9 mouse cellular contexts compared by ENCODE assay signal in genomic region chr5:144258687-144259086, GRCm38 (mm10). TPM values are rescaled to one million over a fixed set of nuclear protein-coding genes. Genes with fewer than 3 reads are reported as not detected.
DNase-seq lines count a peak whose midpoint lies in the region; ATAC-seq and TF ChIP-seq lines count a peak whose summit lies in the region.
"Had no signal": no experiment of that assay in that cellular context is flagged by ENCODE, and none has a peak within 500 bp of the region (broad histone marks: within the 10 kb centered on the region; RNA-seq: fewer than 3 reads in every experiment).

No protein-coding gene starts in this region.

- 12% methylated on average over 2 of the region's 2 CpGs for WGBS in lung, embryonic 16.5 days
- 0% methylated on average over 2 of the region's 2 CpGs for WGBS in heart, postnatal 0 days
- WGBS in stomach, embryonic 15.5 days = 17% methylated on average over 2 of the region's 2 CpGs

- no peak for DNase-seq in lung, postnatal 36 days
- DNase-seq in heart, postnatal 0 days (ENCODE audit: low spot score) = no peak
- peak; percentile 39 to 55 for DNase-seq in kidney, postnatal 4 days
- DNase-seq in left cerebral cortex, postnatal 25 days (ENCODE audit: low spot score in 2 of 2) = no peak
- DNase-seq in right cerebral cortex, postnatal 4 days = no peak
- DNase-seq in spleen, postnatal 36 days (ENCODE audit: low spot score in 2 of 2) = no peak

- intact Hi-C loops in left cerebral cortex, postnatal 25 days (cut with DNase I) = no loop called here

- peaks cover 6% of the 10 kb centered on the region; the same call in 1 of the 2 replicates for H3K36me3 ChIP-seq in lung, embryonic 16.5 days (ENCODE audit: control insufficient read depth, insufficient read depth, low read length)
- peaks cover 17% of the 10 kb centered on the region for H3K36me3 ChIP-seq in heart, postnatal 0 days (replicated peaks; ENCODE audit: control insufficient read depth, insufficient read depth, low read length)
- 0 out of 2 replicates have a peak, but pooled peaks cover 2% of the 10 kb centered on the region for H3K36me3 ChIP-seq in stomach, embryonic 15.5 days

- H3K4me2 ChIP-seq in lung, embryonic 16.5 days (ENCODE audit: low read depth, low read length) = peak overlapping the region; percentile 89
- H3K4me2 ChIP-seq in heart, postnatal 0 days (ENCODE audit: low read depth, low read length) = peak overlapping the region; percentile 91
- H3K4me2 ChIP-seq in stomach, embryonic 15.5 days = peak overlapping the region; percentile 71

- H3K9me3 ChIP-seq in lung, embryonic 16.5 days (ENCODE audit: control insufficient read depth, low read length) = no peaks in the 10 kb centered on the region
- H3K9me3 ChIP-seq in heart, postnatal 0 days (replicated peaks; ENCODE audit: control insufficient read depth, low read length) = no peaks in the 10 kb centered on the region
- no peaks in the 10 kb centered on the region for H3K9me3 ChIP-seq in stomach, embryonic 15.5 days

- no peak for TF ChIP-seq CTCF in heart, postnatal 0 days (IDR thresholded peaks at IDR 0.05; ENCODE audit: low read depth)

- H3K4me1 ChIP-seq in lung, embryonic 16.5 days (replicated peaks; ENCODE audit: control insufficient read depth, insufficient read depth, low read length) = peaks cover 59% of the 10 kb centered on the region
- H3K4me1 ChIP-seq in heart, postnatal 0 days (ENCODE audit: control insufficient read depth, insufficient read depth) = peaks cover 59% of the 10 kb centered on the region
- H3K4me1 ChIP-seq in stomach, embryonic 15.5 days = peaks cover 42% of the 10 kb centered on the region

- H3K27ac ChIP-seq in lung, embryonic 16.5 days (ENCODE audit: low read length) = peak overlapping the region; percentile 98; the same call in 1 of the 2 replicates
- H3K27ac ChIP-seq in heart, postnatal 0 days (ENCODE audit: low read depth) = peak overlapping the region; percentile 99
- 0 out of 2 replicates have a peak overlapping the region, but pooled peaks have one; percentile 22 for H3K27ac ChIP-seq in stomach, embryonic 15.5 days
- H3K27ac ChIP-seq: liver, embryonic 14.5 days had no signal

- H3K27me3 ChIP-seq in lung, embryonic 16.5 days (ENCODE audit: control insufficient read depth, insufficient read depth, low read depth, low read length) = no peaks in the 10 kb centered on the region
- no peaks in the 10 kb centered on the region for H3K27me3 ChIP-seq in heart, postnatal 0 days (ENCODE audit: control insufficient read depth, insufficient read depth, low read length)
- H3K27me3 ChIP-seq in stomach, embryonic 15.5 days (replicated peaks) = no peaks in the 10 kb centered on the region

- H3K4me3 ChIP-seq in lung, embryonic 16.5 days (ENCODE audit: low read length) = peak overlapping the region; percentile 98
- H3K4me3 ChIP-seq in heart, postnatal 0 days (ENCODE audit: low read depth, low read length) = peak overlapping the region; percentile 99
- peak overlapping the region; percentile 90 for H3K4me3 ChIP-seq in stomach, embryonic 15.5 days (replicated peaks)

- no peak for TF ChIP-seq EP300 in heart, postnatal 0 days (IDR thresholded peaks at IDR 0.05; ENCODE audit: low read depth)

- ATAC-seq in lung, embryonic 16.5 days (ENCODE audit: low read depth) = no peak
- no peak for ATAC-seq in heart, postnatal 0 days (ENCODE audit: insufficient read depth, low read depth)
- ATAC-seq in stomach, embryonic 15.5 days (ENCODE audit: insufficient read depth, low FRiP score, low read depth) = no peak

- peak overlapping the region; percentile 98 for H3K9ac ChIP-seq in lung, embryonic 16.5 days (ENCODE audit: low read length)
- peak overlapping the region; percentile 66 for H3K9ac ChIP-seq in heart, postnatal 0 days (replicated peaks; ENCODE audit: low read depth, low read length)
- no peak overlapping the region for H3K9ac ChIP-seq in stomach, embryonic 15.5 days
- H3K9ac ChIP-seq: liver, embryonic 14.5 days had no signal

RNA-seq across cellular contexts. Expression of gene Bri3, which starts 14.4 kb away (rescaled TPM):
- polyA plus RNA-seq in lung, embryonic 16.5 days (2015; fragmentation: Nextera tagmentation; extraction: Ambion mirVana) = 114 and 124 TPM in 2 replicates
- 51.3 and 71.0 TPM in 2 replicates for total RNA-seq in heart, postnatal 0 days (2014; rRNA removed; ENCODE audit: low replicate concordance)
- 278 and 304 TPM in 2 replicates for polyA plus RNA-seq in heart, postnatal 0 days (2015; fragmentation: Nextera tagmentation; extraction: Ambion mirVana)
- polyA plus RNA-seq in stomach, embryonic 15.5 days (2015; fragmentation: Nextera tagmentation; extraction: Ambion mirVana) = 125 and 133 TPM in 2 replicates
- total RNA-seq in left cerebral cortex, postnatal 25 days (2021) = 10 to 100 TPM; 64.0 to 65.8 TPM

RNA-seq across cellular contexts. Expression of gene Tecpr1, which starts 35.3 kb away (rescaled TPM):
- 28.4 and 31.7 TPM in 2 replicates for polyA plus RNA-seq in lung, embryonic 16.5 days (2015; fragmentation: Nextera tagmentation; extraction: Ambion mirVana)
- 19.2 and 28.3 TPM in 2 replicates for total RNA-seq in heart, postnatal 0 days (2014; rRNA removed; ENCODE audit: low replicate concordance)
- polyA plus RNA-seq in heart, postnatal 0 days (2015; fragmentation: Nextera tagmentation; extraction: Ambion mirVana) = 11.7 and 13.5 TPM in 2 replicates
- polyA plus RNA-seq in stomach, embryonic 15.5 days (2015; fragmentation: Nextera tagmentation; extraction: Ambion mirVana) = 21.2 and 21.7 TPM in 2 replicates
- 10 to 100 TPM; 86.6 to 87.7 TPM for total RNA-seq in left cerebral cortex, postnatal 25 days (2021)

Comparison
In these comparisons a context has a peak if more than half of its experiments do, and no peak if none do; other contexts are left out.
1. H3K27ac ChIP-seq: peak in every context shown above with its lines; median percentile 99 in heart, postnatal 0 days; 98 in lung, embryonic 16.5 days; 22 in stomach, embryonic 15.5 days.
2. DNase-seq: peak in kidney, postnatal 4 days (2 of 2); none in lung, postnatal 36 days (single experiment), heart, postnatal 0 days (single experiment), left cerebral cortex, postnatal 25 days (0 of 2), right cerebral cortex, postnatal 4 days (single experiment) and spleen, postnatal 36 days (0 of 2).
3. Peak in every context shown above with its lines, with median percentiles within 50 percentile points of each other: H3K4me2 ChIP-seq and H3K4me3 ChIP-seq.